Comparison of ENCODE assay signal across 17 mouse cellular contexts in the genomic region with DNA sequence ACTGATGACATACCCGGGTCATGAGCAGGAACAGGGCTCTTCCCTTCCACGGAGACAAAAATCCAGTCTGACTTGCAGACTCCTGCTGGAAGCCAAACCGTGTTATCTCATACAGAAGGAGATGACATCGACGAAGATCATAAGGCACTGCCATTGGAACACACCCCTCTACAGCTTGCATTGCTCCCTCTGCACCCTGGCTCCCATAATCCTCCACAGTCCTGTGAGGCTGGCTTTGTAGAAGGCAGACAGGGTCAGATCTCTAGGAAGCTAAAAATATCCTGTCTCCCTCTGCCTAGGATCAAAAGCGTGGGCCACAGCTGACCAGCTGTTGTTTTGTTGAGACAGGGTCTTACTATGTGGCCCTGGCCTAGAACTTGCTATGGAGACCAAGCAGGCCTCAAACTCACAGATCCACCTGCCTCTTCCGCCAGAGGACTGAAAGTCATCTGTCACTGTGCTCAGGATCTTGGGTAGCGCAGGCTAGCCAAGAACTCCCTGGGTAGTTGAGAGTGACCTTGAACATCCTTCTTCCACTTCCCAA.
DNase-seq lines count a peak whose midpoint lies in the region; ATAC-seq and TF ChIP-seq lines count a peak whose summit lies in the region.
"Had no signal": no experiment of that assay in that cellular context is flagged by ENCODE, and none has a peak within 500 bp of the region (broad histone marks: within the 10 kb centered on the region; RNA-seq: fewer than 3 reads in every experiment).

No protein-coding gene starts in this region.

- no peak for TF ChIP-seq CTCF in gastrocnemius, adult 2 months (IDR thresholded peaks at IDR 0.05)
- no peak for TF ChIP-seq CTCF in kidney, postnatal 0 days (IDR thresholded peaks at IDR 0.05; ENCODE audit: low read depth)
- no peak for TF ChIP-seq CTCF in testis, adult 2 months (IDR thresholded peaks at IDR 0.05; ENCODE audit: control insufficient read depth, insufficient read depth, insufficient replicate concordance, low read depth, low read length)
- no peak for TF ChIP-seq CTCF in midbrain, postnatal 0 days (IDR thresholded peaks at IDR 0.05)

- H3K9ac ChIP-seq in kidney, postnatal 0 days (ENCODE audit: low read depth, low read length) = no peak overlapping the region
- no peak overlapping the region for H3K9ac ChIP-seq in midbrain, postnatal 0 days (replicated peaks; ENCODE audit: low read length, poor library complexity, severe bottlenecking)
- H3K9ac ChIP-seq: forebrain, postnatal 0 days; neural tube, embryonic 15.5 days had no signal

- 48% methylated on average over 8 of the region's 8 CpGs for WGBS in kidney, postnatal 0 days
- WGBS in midbrain, postnatal 0 days = 64% methylated on average over 8 of the region's 8 CpGs

- H3K4me3 ChIP-seq in gastrocnemius, adult 2 months = no peak overlapping the region; the same call in none of the 2 replicates
- no peak overlapping the region for H3K4me3 ChIP-seq in kidney, postnatal 0 days (replicated peaks; ENCODE audit: low read depth, low read length)
- H3K4me3 ChIP-seq in testis, adult 2 months (ENCODE audit: control insufficient read depth, low read depth, low read length) = peak overlapping the region; percentile 4
- H3K4me3 ChIP-seq in midbrain, postnatal 0 days (ENCODE audit: low read depth, low read length) = no peak overlapping the region
- H3K4me3 ChIP-seq: left cerebral cortex, adult 2 months; midbrain, embryonic 10.5 days; neural tube, embryonic 15.5 days had no signal

- H3K27ac ChIP-seq in gastrocnemius, adult 2 months = peak overlapping the region; percentile 68
- H3K27ac ChIP-seq in kidney, postnatal 0 days = no peak overlapping the region
- no peak overlapping the region for H3K27ac ChIP-seq in testis, adult 2 months (ENCODE audit: control insufficient read depth, insufficient read depth, low read depth, low read length)
- no peak overlapping the region for H3K27ac ChIP-seq in midbrain, postnatal 0 days (ENCODE audit: low read depth, low read length)
- H3K27ac ChIP-seq: left cerebral cortex, adult 2 months had no signal

- H3K36me3 ChIP-seq in kidney, postnatal 0 days (ENCODE audit: insufficient read depth, low read length) = no peaks in the 10 kb centered on the region
- no peaks in the 10 kb centered on the region for H3K36me3 ChIP-seq in testis, adult 2 months (ENCODE audit: control insufficient read depth, insufficient read depth, low read length)
- no peaks in the 10 kb centered on the region for H3K36me3 ChIP-seq in midbrain, postnatal 0 days (ENCODE audit: insufficient read depth, low read length)
- H3K36me3 ChIP-seq: neural tube, embryonic 15.5 days had no signal

- no peaks in the 10 kb centered on the region for H3K4me1 ChIP-seq in kidney, postnatal 0 days (replicated peaks; ENCODE audit: insufficient read depth, low read length)
- peaks cover 8% of the 10 kb centered on the region for H3K4me1 ChIP-seq in testis, adult 2 months (ENCODE audit: control insufficient read depth, insufficient read depth, low read length)
- no peaks in the 10 kb centered on the region for H3K4me1 ChIP-seq in midbrain, postnatal 0 days (ENCODE audit: insufficient read depth, low read length)

- no peak overlapping the region for H3K4me2 ChIP-seq in kidney, postnatal 0 days (ENCODE audit: low read length)
- no peak overlapping the region for H3K4me2 ChIP-seq in midbrain, postnatal 0 days (ENCODE audit: low read depth, low read length, poor library complexity, severe bottlenecking)
- H3K4me2 ChIP-seq: neural tube, embryonic 15.5 days had no signal

- no peaks in the 10 kb centered on the region for H3K9me3 ChIP-seq in kidney, postnatal 0 days (replicated peaks; ENCODE audit: low read length)
- H3K9me3 ChIP-seq in midbrain, postnatal 0 days (ENCODE audit: low read length) = no peaks in the 10 kb centered on the region
- H3K9me3 ChIP-seq: midbrain, embryonic 10.5 days; neural tube, embryonic 15.5 days had no signal

- no peak for TF ChIP-seq POLR2A in testis, adult 2 months (IDR thresholded peaks at IDR 0.05; ENCODE audit: control insufficient read depth, low read depth, low read length)

- intact Hi-C loops in gastrocnemius, adult 2 months (cut with DNase I) = no loop called here

- ATAC-seq in kidney, postnatal 0 days (replicated peaks; ENCODE audit: low FRiP score, low read depth) = no peak
- no peak for ATAC-seq in midbrain, postnatal 0 days (ENCODE audit: low FRiP score)
- no peak for ATAC-seq in megakaryocyte progenitor cell, adult 5-6 weeks (replicated peaks; ENCODE audit: poor library complexity)

- H3K27me3 ChIP-seq in kidney, postnatal 0 days (ENCODE audit: insufficient read depth, low read length) = no peaks in the 10 kb centered on the region
- no peaks in the 10 kb centered on the region for H3K27me3 ChIP-seq in testis, adult 2 months (ENCODE audit: control insufficient read depth, insufficient read depth, low read length)
- H3K27me3 ChIP-seq in midbrain, postnatal 0 days (ENCODE audit: insufficient read depth, low read length) = no peaks in the 10 kb centered on the region
- H3K27me3 ChIP-seq: CH12.LX; neural tube, embryonic 15.5 days had no signal

- DNase-seq in gastrocnemius, adult 2 months = no peak
- no peak for DNase-seq in gastrocnemius, adult 8-10 months (ENCODE audit: low spot score in 2 of 2)
- DNase-seq in kidney, postnatal 0 days (ENCODE audit: low spot score) = peak; percentile 8
- no peak for DNase-seq in kidney, postnatal 25 days
- DNase-seq in testis, postnatal 10 days (ENCODE audit: low spot score) = no peak
- DNase-seq in midbrain, postnatal 0 days (ENCODE audit: low spot score) = no peak
- DNase-seq: adrenal gland, postnatal 14 days; cerebellum, adult 2 months; gastrocnemius, postnatal 10 days; kidney, adult 8-10 months had no signal
